Mouse (Mus musculus): ENCODE results near the gene Hps1.

Hps1 gene

DNA sequence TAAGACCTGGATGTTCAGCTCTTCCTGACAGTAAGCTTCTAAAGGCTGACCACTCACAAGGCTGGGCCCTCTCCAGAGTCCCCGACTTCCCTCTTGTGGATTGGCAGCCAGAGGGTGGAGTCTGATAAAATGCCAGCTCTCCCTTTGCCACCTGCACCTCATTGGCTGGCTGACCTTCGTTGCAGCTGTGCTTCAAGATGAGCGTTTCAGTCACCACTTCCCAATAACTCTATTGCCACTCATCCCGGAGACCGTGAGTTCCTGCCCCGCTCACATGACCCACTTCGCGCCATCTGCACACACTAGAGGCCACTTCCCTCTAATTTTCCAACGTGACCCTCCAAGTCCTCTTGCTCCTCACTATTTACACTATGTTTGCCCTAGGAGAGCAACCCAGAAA is 66.0 kb downstream of the Hps1 start:
- DNase-seq, result no peak
